Mouse (Mus musculus) cortical plate, adult 2 months (tissue): ENCODE measurements around the gene Obsl1. TPM values are rescaled to one million over a fixed set of nuclear protein-coding genes. Genes with fewer than 3 reads are reported as not detected.
A peak's percentile ranks its signal among the peaks of the same experiment; 100 is the strongest.

Experiments used
- H3K27ac ChIP-seq: fragments of 200-500 bp; 2 replicates; pipeline ENCODE4 v1.5.1; 2012; ENCODE audit warnings: low read length, control low read depth, inconsistent platforms; ENCODE audit not compliant: insufficient read depth
- H3K4me1 ChIP-seq: fragments of 200-500 bp; 2 replicates; pipeline ENCODE4 v1.6.1; 2011; ENCODE audit warnings: low read length; ENCODE audit not compliant: control insufficient read depth, insufficient read depth
- H3K4me3 ChIP-seq: fragments of 200-500 bp; 2 replicates; pipeline ENCODE4 v1.5.1; 2011; ENCODE audit warnings: mild to moderate bottlenecking, low read length, control low read depth; ENCODE audit not compliant: insufficient read depth
- CTCF ChIP-seq: fragments of 200-500 bp; IDR thresholded peaks from 2 replicates; pipeline ENCODE4 v1.5.1; 2011; ENCODE audit warnings: mild to moderate bottlenecking, control low read depth, low read length; ENCODE audit not compliant: insufficient read depth; ENCODE audit errors: extremely low read depth
- POLR2A ChIP-seq: fragments of 200-500 bp; IDR thresholded peaks from 2 replicates; pipeline ENCODE4 v1.6.1; 2011; ENCODE audit warnings: mild to moderate bottlenecking, low read length, control low read depth; ENCODE audit not compliant: insufficient read depth; ENCODE audit errors: extremely low read depth
- polyA plus RNA-seq: library from polyadenylated mRNA; depleted of rRNA; stranded (reverse); fragments of >200 nt; gene quantifications from 2 replicates; pipeline ENCODE4 v1.2.3, GENCODE M21; 2012; rRNA removed

Gene Obsl1
- polyA plus RNA-seq, 1 experiment, result 32.9 TPM

DNA sequence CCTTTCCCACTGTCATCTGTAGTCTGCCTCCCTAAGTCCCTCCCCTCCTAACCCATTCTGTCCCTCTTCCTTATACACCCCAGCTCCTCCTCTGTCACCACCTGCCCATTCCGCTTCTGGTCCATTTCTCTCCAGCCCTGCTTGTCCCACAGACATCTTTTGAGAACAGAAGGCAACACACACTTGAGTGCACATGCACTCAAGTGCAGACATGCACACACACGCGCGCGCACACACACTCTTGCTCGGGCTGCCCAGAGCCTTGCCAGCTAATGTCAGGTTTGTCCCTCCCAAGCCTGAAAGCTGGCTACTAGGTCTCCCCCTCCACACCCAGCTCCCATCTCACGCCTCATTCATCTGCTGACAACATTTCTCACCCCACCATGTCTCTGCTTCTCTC is 65.6 kb downstream of the Obsl1 start:
- TF ChIP-seq POLR2A (no peak), CTCF (no peak)
- 0 out of 2 replicates have a peak, but pooled peaks cover 2% of the 10 kb centered on the region for H3K4me1 ChIP-seq
- no peak overlapping the region for H3K4me3 ChIP-seq
- no peak overlapping the region for H3K27ac ChIP-seq

DNA sequence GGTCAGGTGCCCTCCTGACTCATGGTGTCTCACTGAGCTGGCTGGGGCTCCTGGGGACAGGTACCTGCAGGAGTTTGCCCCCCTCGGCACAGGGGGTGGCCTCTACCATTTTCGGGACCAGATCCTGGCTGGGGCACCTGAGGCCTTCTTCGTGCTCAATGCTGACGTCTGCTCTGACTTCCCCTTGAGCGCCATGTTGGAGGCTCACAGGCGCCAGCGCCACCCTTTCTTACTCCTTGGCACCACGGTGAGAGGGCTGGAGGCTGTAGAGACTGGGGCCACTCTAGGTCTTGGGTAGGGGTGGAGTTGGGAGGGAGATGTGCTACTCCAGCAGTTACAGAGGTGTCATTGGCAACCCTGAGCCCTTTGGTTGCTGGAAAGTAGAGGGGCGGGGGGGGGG is 67.5 kb downstream of the Obsl1 start:
- TF ChIP-seq POLR2A (no peak), CTCF (no peak)
- no peak overlapping the region for H3K27ac ChIP-seq

DNA sequence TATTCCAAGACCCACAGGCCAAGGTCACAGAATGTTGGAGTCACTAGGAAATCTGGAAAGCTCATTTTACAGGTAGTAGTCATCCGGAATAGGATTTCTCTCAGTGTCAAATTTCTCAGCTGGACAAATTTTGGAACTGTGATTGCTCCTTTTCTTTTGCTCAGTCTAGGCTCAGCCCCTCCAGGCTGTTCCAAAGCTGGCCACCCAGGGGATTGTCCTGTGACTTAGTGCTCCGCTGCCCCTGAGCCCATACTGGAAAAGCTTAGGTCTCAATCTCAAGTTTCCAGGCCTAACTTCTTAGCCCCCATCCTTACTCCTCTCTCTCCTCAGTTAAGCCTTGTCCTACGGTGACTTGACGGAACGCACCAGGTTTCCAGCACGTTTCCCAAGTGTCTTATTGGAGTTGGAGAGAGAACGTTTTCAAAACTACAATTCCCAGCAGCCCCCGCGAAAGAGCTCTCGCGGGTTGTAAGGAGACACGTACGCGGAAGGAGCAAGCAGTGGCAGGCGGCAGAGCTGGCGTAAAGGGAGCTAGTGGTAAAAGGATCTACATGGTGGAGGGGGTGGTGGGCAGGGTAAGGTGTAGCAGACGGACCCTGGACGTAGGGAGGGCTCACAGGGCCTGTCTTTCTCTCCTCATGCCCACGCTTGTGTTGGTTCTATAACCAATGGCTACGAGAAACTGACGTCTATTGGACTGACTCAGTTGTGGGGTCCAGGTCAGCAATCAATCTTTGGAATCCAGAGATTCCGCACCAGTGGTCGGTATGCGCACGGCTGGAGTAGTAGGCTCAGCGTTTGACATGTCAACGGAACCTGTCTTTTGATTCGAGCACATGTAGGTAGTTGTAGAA is 70.5 kb downstream of the Obsl1 start, which contains the start of gene Gmppa:
TSS of gene Gmppa (plus strand) at position 456 of the 854 bp plus-strand sequence.
- TF ChIP-seq CTCF, result no peak
- peak; percentile 95 for TF ChIP-seq POLR2A
- Histone ChIP-seq H3K4me1 (no peaks in the 10 kb centered on the region), H3K27ac (no peak within 1 kb of the TSS), H3K4me3 (peak within 1 kb of the TSS; percentile 87)

More for the DNA sequence above, 67.5 kb downstream of the Obsl1 start:
- Histone ChIP-seq H3K4me3 (no peak overlapping the region), H3K4me1 (no peaks in the 10 kb centered on the region)

Other genes starting within 250 kb of the Obsl1 start
- gene Ptprn, start 241.9 kb downstream of the Obsl1 start, polyA plus RNA-seq, result 405 TPM in 2 replicates
- gene Resp18, start 228.0 kb downstream of the Obsl1 start, polyA plus RNA-seq, result 138 and 162 TPM in 2 replicates
- 73.6 and 74.4 TPM in 2 replicates for gene Dnpep, start 188.5 kb downstream of the Obsl1 start, polyA plus RNA-seq
- 3.0 and 3.2 TPM in 2 replicates for gene Des, start 146.1 kb downstream of the Obsl1 start, polyA plus RNA-seq
- gene Speg, start 131.2 kb downstream of the Obsl1 start, polyA plus RNA-seq, result 164 and 170 TPM in 2 replicates
- gene Gmppa, start 70.5 kb downstream of the Obsl1 start, polyA plus RNA-seq, result 103 and 104 TPM in 2 replicates
- gene Asic4, start 56.0 kb downstream of the Obsl1 start, polyA plus RNA-seq, result 4.6 and 8.3 TPM in 2 replicates
- gene Chpf, start 27.1 kb downstream of the Obsl1 start, polyA plus RNA-seq, result 78.0 and 81.6 TPM in 2 replicates
- gene Tmem198, start 26.9 kb downstream of the Obsl1 start, polyA plus RNA-seq, result 103 and 108 TPM in 2 replicates
- 88.7 and 90.3 TPM in 2 replicates for gene Inha, start 625 bp upstream of the Obsl1 start, polyA plus RNA-seq
- gene Stk11ip, start 15.1 kb upstream of the Obsl1 start, polyA plus RNA-seq, result 36.2 and 37.8 TPM in 2 replicates
- gene Slc4a3, start 39.8 kb upstream of the Obsl1 start, polyA plus RNA-seq, result 121 and 131 TPM in 2 replicates